Comparison of ENCODE assay signal across 9 mouse cellular contexts in genomic region chr19:54043851-54044250, GRCm38 (mm10). TPM values are rescaled to one million over a fixed set of nuclear protein-coding genes. Genes with fewer than 3 reads are reported as not detected.
DNase-seq lines count a peak whose midpoint lies in the region; ATAC-seq and TF ChIP-seq lines count a peak whose summit lies in the region.
"Had no signal": no experiment of that assay in that cellular context is flagged by ENCODE, and none has a peak within 500 bp of the region (broad histone marks: within the 10 kb centered on the region; RNA-seq: fewer than 3 reads in every experiment).

Gene Adra2a, plus strand, starts transcription at chr19:54044151.

- intact Hi-C loops in heart, postnatal 36 days (cut with DNase I): loop anchor here (2.0 to 10.0 kb wide), 3 partner anchors 97 to 491 kb away; no protein-coding TSS in a partner anchor
- intact Hi-C loops in gastrocnemius, postnatal 14 days (cut with DNase I; ENCODE audit: low total_unique reads): loop anchor here (10.0 kb wide), 2 partner anchors 201 to 491 kb away; no protein-coding TSS in a partner anchor

- ATAC-seq in heart, embryonic 13.5 days (ENCODE audit: extremely low read depth, insufficient number of reproducible peaks, low FRiP score, low TSS enrichment): no peak
- no peak for ATAC-seq in hindbrain, embryonic 12.5 days (ENCODE audit: low FRiP score)
- no peak for ATAC-seq in liver, embryonic 13.5 days (ENCODE audit: low read depth)

- no peaks in the 10 kb centered on the region for H3K36me3 ChIP-seq in heart, embryonic 13.5 days
- H3K36me3 ChIP-seq in ES-E14 (ENCODE audit: control insufficient read depth, insufficient read depth, low read length, poor library complexity, severe bottlenecking): no peaks in the 10 kb centered on the region
- no peaks in the 10 kb centered on the region for H3K36me3 ChIP-seq in hindbrain, embryonic 12.5 days
- H3K36me3 ChIP-seq in liver, embryonic 13.5 days: no peaks in the 10 kb centered on the region

- H3K27ac ChIP-seq in heart, embryonic 13.5 days (replicated peaks): no peak within 1 kb of the TSS
- H3K27ac ChIP-seq in ES-E14 (ENCODE audit: insufficient read depth, low read depth, low read length, poor library complexity, severe bottlenecking): no peak within 1 kb of the TSS
- peak within 1 kb of the TSS; percentile 75 for H3K27ac ChIP-seq in hindbrain, embryonic 12.5 days
- H3K27ac ChIP-seq in liver, embryonic 13.5 days: no peak within 1 kb of the TSS

- peak within 1 kb of the TSS; percentile 58 for H3K4me3 ChIP-seq in heart, embryonic 13.5 days
- H3K4me3 ChIP-seq in ES-E14 (ENCODE audit: insufficient read depth in 1 of 2, low read depth in 1 of 2, low read length in 2 of 2, poor library complexity in 1 of 2, severe bottlenecking in 1 of 2): peak within 1 kb of the TSS; percentile 56 to 74
- peak within 1 kb of the TSS; percentile 57 for H3K4me3 ChIP-seq in hindbrain, embryonic 12.5 days
- H3K4me3 ChIP-seq in liver, embryonic 13.5 days (replicated peaks): peak within 1 kb of the TSS; percentile 54

- H3K9ac ChIP-seq in heart, embryonic 13.5 days: peak within 1 kb of the TSS; percentile 72
- H3K9ac ChIP-seq in ES-E14 (ENCODE audit: insufficient read depth, low read depth, low read length, poor library complexity, severe bottlenecking): peak within 1 kb of the TSS; percentile 15
- peak within 1 kb of the TSS; percentile 71 for H3K9ac ChIP-seq in hindbrain, embryonic 12.5 days
- no peak within 1 kb of the TSS for H3K9ac ChIP-seq in liver, embryonic 13.5 days

- 67% methylated on average over 5 of the region's 5 CpGs for WGBS in heart, embryonic 13.5 days
- 77% methylated on average over 5 of the region's 5 CpGs for WGBS in hindbrain, embryonic 12.5 days
- 53% methylated on average over 5 of the region's 5 CpGs for whole genome bisulfite sequencing in liver, embryonic 13.5 days (ENCODE audit: insufficient replicate concordance)

- in situ Hi-C loops in ES-E14 (cut with MboI; ENCODE audit: low sequenced_read_pairs in 2 of 2, unreplicated experiment in 2 of 2): loop anchor here in 1 of 2 experiments (25.0 kb wide), 1 partner anchor 1018 kb away; no protein-coding TSS in a partner anchor

- peaks cover 42% of the 10 kb centered on the region for H3K4me1 ChIP-seq in heart, embryonic 13.5 days
- H3K4me1 ChIP-seq in ES-E14 (ENCODE audit: control insufficient read depth in 2 of 2, insufficient read depth in 2 of 2, low read length in 2 of 2, poor library complexity in 1 of 2): peaks cover 0 to 10% of the 10 kb centered on the region in 2 experiments; a peak in 2 of 4 replicates
- H3K4me1 ChIP-seq in hindbrain, embryonic 12.5 days: peaks cover 34% of the 10 kb centered on the region
- peaks cover 44% of the 10 kb centered on the region for H3K4me1 ChIP-seq in liver, embryonic 13.5 days (replicated peaks)

- no peaks in the 10 kb centered on the region for H3K9me3 ChIP-seq in heart, embryonic 13.5 days
- no peaks in the 10 kb centered on the region for H3K9me3 ChIP-seq in ES-E14 (ENCODE audit: control insufficient read depth, insufficient read depth, low read depth, low read length)
- no peaks in the 10 kb centered on the region for H3K9me3 ChIP-seq in hindbrain, embryonic 12.5 days (replicated peaks)
- no peaks in the 10 kb centered on the region for H3K9me3 ChIP-seq in liver, embryonic 13.5 days (replicated peaks)

- H3K4me2 ChIP-seq in heart, embryonic 13.5 days: peak within 1 kb of the TSS; percentile 90
- peak within 1 kb of the TSS; percentile 99 for H3K4me2 ChIP-seq in hindbrain, embryonic 12.5 days (replicated peaks)
- peak within 1 kb of the TSS; percentile 69 for H3K4me2 ChIP-seq in liver, embryonic 13.5 days

- H3K27me3 ChIP-seq in heart, embryonic 13.5 days (replicated peaks): peaks cover 61% of the 10 kb centered on the region
- peaks cover 39% of the 10 kb centered on the region for H3K27me3 ChIP-seq in hindbrain, embryonic 12.5 days
- H3K27me3 ChIP-seq in liver, embryonic 13.5 days: peaks cover 68% of the 10 kb centered on the region
- H3K27me3 ChIP-seq: CH12.LX had no signal

- no peak for DNase-seq in heart, postnatal 36 days
- DNase-seq in ES-E14 (ENCODE audit: low read depth, low spot score): no peak
- no peak for DNase-seq in liver, embryonic 13.5 days
- no peak for DNase-seq in right cerebral cortex, adult 18-20 months
- no peak for DNase-seq in gastrocnemius, postnatal 14 days
- DNase-seq in right cerebral cortex, postnatal 4 days: no peak

TF ChIP-seq in ES-E14, 5 proteins besides CTCF, POLR2A, EP300 and RAD21:
- TF ChIP-seq CHD2 (IDR thresholded peaks at IDR 0.05; ENCODE audit: low read depth, low read length) (no peak), MAFK (IDR thresholded peaks at IDR 0.05; ENCODE audit: insufficient read depth, low read depth, low read length) (no peak), HCFC1 (IDR thresholded peaks at IDR 0.05; ENCODE audit: borderline replicate concordance, insufficient read depth, low read length) (no peak), ZC3H11A (IDR thresholded peaks at IDR 0.05; ENCODE audit: borderline replicate concordance, low read depth, low read length) (no peak), ZNF384 (IDR thresholded peaks at IDR 0.05; ENCODE audit: low read depth, low read length) (no peak)

RNA-seq across cellular contexts. Expression of gene Adra2a, which starts in this region (rescaled TPM):
- not detected in 2 replicates for polyA plus RNA-seq in heart, embryonic 13.5 days (2015; fragmentation: Nextera tagmentation; extraction: Ambion mirVana)
- under 1 TPM; 0.31 to 0.41 TPM for total RNA-seq in heart, postnatal 36 days (2021)
- 0.58 and 0.76 TPM in 2 replicates for total RNA-seq in ES-E14 (2012; rRNA removed)
- polyA plus RNA-seq in hindbrain, embryonic 12.5 days (2016; fragmentation: Nextera tagmentation; extraction: Ambion mirVana): 4.1 and 4.9 TPM in 2 replicates
- 0.05 and 0.12 TPM in 2 replicates for polyA plus RNA-seq in liver, embryonic 13.5 days (2015; fragmentation: Nextera tagmentation; extraction: Ambion mirVana)
- total RNA-seq in gastrocnemius, postnatal 14 days (2021): 1 to 10 TPM in 1 of 2 experiments, under 1 TPM in 1; 0.78 to 1.2 TPM
